Mouse (Mus musculus) large intestine, adult 2 months (tissue): ENCODE results near the gene Gjb4. TPM values are rescaled to one million over a fixed set of nuclear protein-coding genes. Genes with fewer than 3 reads are reported as not detected.

ENCODE experiments used
- DNase-seq: peaks from one replicate; pipeline ENCODE4 v3.0.0-alpha.2; 2012; ENCODE audit warnings: low read depth, low spot score
- WGBS: fragments of 180-500 bp; shearing (Covaris S2); methylation state at CpG from one replicate; pipeline ENCODE4 v1.1.7; 2018; 5-methylcytosine and 5-hydroxymethylcytosine counted together
- polyA plus RNA-seq: library from polyadenylated mRNA; depleted of rRNA; stranded (reverse); fragments of >200 nt; gene quantifications from 2 replicates; pipeline ENCODE4 v1.2.3, GENCODE M21; 2012; rRNA removed

The Gjb4 gene
- 0.58 and 1.0 TPM in 2 replicates for polyA plus RNA-seq

DNA sequence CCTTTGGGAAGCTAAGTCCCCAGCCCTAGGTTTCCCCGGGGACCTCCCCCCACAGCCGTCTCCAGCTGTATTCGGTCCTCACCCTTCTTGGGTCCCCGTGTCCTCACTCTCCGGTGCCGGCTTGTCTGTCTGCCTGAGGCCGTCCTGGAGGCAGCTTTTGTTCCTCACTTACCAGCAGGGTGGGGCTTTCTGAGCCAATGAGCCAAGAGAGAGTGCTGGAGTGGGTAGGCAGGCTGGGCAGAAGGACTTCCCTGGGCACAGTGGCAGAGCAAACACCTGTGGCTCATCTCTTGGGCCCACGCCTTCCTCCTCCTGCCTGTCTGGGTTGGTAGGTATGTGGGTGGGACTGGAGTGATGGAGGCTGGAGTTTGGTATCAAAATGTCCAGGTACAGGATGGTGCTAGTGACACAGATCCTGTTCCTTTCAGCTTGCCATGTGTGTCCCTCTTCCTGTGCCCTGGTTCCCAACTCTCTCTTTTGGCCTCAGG, at the start of gene Gjb4:
TSS of gene Gjb4 (minus strand) at position 131 of the 488 bp plus-strand sequence.
- DNase-seq = no peak
- WGBS = 36% methylated on average over 8 of the region's 8 CpGs

GRCm38 (mm10) chr4:127402614-127403013, 48.7 kb upstream of the Gjb4 start:
- 74% methylated on average over 3 of the region's 3 CpGs for WGBS
- no peak for DNase-seq

DNA sequence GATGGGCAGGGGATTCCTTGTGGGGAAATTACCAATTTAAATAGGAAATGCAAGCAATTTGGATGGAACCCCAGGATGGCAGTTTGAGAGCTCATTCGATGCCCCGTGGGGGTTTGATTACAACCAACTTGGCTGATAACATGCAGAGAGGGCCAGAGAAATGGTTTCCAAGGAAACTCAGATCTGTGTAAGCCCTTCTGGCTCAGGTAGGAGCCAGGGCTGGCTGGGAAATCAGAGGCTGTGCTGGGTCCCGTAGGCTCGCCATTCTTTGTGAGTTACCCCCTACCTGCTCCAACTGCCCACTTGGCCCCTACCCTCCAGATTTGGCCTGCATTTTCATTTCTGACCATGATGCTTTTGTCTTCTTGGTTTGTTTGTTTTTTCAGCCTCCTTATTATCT, 48.3 kb upstream of the Gjb4 start:
- WGBS = 90% methylated on average over 4 of the region's 4 CpGs
- no peak for DNase-seq

- 60% methylated on average over 11 of the region's 11 CpGs for WGBS
- no peak for DNase-seq
These were observed 46.6 kb upstream of the Gjb4 start for GRCm38 (mm10) chr4:127400165-127401145.

DNA sequence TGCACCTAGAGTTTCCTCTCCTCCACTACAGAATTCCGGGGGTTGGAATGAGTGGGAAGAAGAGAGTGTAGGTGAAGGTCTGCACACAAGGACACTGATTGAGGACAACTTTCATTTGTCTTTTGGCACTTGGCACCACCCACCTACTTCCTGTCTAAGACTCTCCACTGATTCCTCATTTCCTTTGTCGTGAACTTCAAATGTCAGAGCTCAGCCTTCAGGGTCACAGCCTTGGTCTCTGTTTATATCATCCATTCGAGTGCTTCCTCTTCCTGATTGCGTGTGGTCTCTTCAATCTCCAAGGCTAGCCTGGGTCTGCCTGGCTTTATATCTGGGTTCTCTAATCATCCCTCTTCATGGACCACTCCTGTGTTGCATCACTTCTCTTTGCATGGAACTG, 41.7 kb upstream of the Gjb4 start:
- DNase-seq = no peak
- WGBS = 53% methylated on average over 4 of the region's 4 CpGs

- WGBS = 14% methylated on average over 13 of the region's 13 CpGs
These were observed 35.8 kb upstream of the Gjb4 start for GRCm38 (mm10) chr4:127389645-127390044.

DNA sequence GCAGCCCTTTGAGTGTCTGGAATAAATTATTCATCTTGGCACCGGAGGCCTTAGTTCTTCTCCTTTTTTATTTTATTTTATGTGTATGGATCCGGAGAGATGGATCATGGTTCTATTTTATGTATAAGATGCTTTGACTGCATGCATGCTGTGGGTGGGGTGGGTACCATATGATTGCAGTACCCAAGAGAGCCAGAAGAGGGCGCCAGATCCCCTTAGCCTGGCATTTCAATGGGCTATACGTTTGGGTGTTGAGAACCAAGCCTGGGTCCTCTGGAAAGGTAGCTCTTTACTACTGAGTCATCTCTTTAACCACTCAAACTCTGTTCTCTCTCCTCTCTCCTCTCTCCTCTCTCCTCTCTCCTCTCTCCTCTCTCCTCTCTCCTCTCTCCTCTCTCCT, 23.5 kb upstream of the Gjb4 start:
- DNase-seq = no peak
- 31% methylated on average over 4 of the region's 4 CpGs for WGBS

More at GRCm38 (mm10) chr4:127389645-127390044, 35.8 kb upstream of the Gjb4 start:
- DNase-seq = no peak

DNA sequence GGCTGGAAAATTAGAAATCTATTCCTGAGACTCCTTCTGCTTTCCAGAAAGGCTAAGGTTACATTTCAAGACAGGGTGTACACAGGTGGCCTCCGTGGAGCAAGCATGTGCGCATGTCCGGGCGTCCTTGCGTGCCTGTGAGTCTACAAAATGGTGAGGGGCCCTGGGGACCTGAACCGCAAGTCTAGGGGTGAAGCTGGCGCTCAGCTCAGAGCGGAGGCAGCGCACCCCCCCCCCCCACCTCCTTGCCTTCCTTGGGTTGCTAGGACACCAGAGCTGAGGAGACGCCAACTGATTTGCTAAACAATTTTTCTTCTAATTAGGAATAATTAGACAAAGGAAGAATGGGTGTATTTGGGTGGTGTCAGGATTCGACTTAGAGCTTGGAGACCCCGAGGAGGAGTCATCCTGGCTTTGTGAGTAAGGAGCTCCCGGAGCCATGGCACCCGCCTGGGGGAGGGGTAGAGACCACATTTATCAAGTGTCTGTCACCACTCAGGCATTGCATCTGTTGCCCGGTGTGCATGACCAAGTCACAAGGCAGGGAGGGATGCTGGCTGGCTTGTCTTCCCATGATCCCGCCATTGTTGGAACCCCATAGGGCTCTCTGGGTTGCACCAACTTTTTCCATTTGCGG, 21.8 kb upstream of the Gjb4 start:
- DNase-seq = no peak
- WGBS = 90% methylated on average over 17 of the region's 17 CpGs

- WGBS = 80% methylated on average over 4 of the region's 4 CpGs
- DNase-seq = no peak
These were observed 20.8 kb upstream of the Gjb4 start for GRCm38 (mm10) chr4:127374645-127375044.

GRCm38 (mm10) chr4:127373491-127373890, 19.6 kb upstream of the Gjb4 start:
- 39% methylated on average over 8 of the region's 8 CpGs for WGBS
- no peak for DNase-seq

DNA sequence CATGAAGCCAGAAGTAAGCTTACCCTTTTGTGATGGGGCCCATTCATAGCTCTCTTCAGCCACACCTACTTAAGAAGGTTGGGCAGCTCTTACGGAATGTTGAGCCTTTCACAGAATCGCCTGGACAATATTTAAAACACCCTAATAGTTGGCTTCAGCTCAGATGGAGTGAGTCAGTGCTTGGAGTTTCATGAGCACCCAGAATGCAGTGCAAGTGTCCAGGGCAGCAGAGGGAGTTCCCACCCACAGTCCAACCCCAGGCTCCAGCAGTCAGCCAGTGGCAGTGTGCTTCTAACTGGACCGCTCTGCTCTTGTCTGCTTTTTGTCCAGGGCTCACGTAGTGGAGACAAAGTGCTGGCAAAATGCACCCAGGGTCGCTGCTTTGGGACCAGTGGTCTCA, 17.7 kb upstream of the Gjb4 start:
- DNase-seq = no peak
- 35% methylated on average over 5 of the region's 5 CpGs for WGBS

DNA sequence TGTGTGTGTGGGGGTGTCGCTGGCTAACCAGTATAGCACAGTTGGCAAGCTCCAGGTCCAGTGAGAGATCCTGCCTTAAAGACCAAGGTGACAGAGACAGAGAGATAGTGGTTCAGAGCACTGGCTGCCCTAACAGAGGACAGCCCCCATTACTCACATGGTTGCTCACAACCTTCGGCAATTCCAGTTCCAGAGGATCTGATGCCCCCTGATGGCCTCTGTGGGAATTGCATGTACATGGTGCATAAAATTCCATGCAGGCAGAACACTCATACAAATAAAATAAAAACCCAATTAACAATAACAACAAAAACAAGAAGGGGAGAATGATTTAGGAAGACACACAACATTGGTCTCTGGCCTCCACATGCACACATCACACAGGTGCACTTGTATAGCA, 16.6 kb upstream of the Gjb4 start:
- WGBS = 47% methylated on average over 2 of the region's 2 CpGs
- no peak for DNase-seq

DNA sequence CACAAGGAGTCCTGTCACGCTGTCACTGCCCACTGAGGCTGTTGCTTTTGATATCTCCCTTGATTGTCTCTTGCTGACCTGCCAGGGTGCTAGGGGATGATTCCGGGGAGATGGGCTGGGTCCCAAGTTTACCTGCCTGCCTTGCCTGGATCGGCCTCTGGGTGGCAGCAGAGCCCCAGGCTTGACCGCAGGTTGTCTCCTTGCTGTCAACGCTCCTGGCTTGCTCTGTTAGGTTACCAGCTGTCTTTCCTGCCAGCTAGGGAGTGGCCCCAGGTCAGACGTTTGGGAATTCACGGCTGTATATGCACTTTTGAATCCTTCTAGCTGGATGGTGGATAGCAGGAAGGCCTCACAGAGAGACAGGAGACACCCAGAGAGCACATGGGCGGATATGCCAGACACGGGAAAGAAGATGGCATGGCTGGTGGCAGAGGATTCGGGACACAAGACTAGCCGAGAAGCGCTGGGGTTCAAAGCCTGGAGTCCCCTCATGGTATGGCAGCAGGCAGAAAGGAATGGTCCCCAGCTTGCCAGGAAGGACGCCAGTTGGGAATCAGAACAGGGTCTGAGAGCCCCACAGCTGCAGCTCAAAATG, 14.6 kb upstream of the Gjb4 start:
- no peak for DNase-seq
- WGBS = 28% methylated on average over 13 of the region's 13 CpGs

GRCm38 (mm10) chr4:127365834-127366233, 12.0 kb upstream of the Gjb4 start:
- WGBS = 27% methylated on average over 4 of the region's 4 CpGs
- DNase-seq = no peak

- no peak for DNase-seq
- WGBS = 32% methylated on average over 5 of the region's 5 CpGs
These were observed 11.6 kb upstream of the Gjb4 start for GRCm38 (mm10) chr4:127365433-127365832.

- WGBS = 76% methylated on average over 6 of the region's 6 CpGs
- DNase-seq = no peak
These were observed 10.6 kb upstream of the Gjb4 start for GRCm38 (mm10) chr4:127364431-127364830.

DNA sequence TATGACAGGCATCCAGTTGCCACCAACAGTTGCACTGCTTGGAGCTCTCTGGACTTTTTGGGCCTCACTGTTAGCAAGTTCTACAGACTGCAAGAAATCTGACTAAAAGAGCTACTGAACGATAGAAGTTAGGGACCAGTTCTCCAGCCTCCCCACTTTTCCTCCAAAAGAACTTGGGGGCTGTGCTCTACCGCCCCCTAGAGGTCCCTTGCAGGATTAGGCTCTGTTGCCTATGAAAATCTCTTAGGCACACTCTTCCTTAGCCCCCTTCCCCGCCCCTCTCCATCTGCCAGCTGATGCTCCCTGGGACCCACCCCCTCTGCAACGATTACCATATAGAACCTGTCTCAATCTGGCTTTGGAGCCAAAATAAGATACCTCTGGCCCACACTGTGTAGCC, 9.4 kb upstream of the Gjb4 start:
- WGBS = 39% methylated on average over 4 of the region's 4 CpGs
- no peak for DNase-seq

- 76% methylated on average over 3 of the region's 3 CpGs for whole genome bisulfite sequencing
- no peak for DNase-seq
These were observed 8.6 kb upstream of the Gjb4 start for GRCm38 (mm10) chr4:127362520-127362919.

DNA sequence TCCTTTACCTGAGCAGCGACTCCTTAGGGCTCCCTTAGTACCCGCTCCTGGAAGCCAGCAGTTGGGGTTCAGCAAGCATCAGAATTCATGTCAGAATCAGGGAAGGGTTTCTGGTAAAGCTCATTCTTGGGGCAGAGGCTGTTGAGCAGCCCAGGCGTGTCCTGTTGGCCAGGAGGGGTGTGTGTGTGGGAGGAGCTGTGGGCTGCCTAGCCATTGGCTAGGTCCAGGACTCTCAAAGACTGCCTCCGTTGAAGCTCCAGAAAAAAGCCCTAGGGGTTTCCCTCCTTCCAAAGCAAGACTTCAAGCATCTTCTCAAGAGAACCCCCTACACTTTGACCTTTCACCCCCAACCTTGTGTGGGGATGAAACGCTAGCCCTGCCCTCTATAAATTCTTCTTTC, 4.1 kb upstream of the Gjb4 start, which contains the start of gene Gjb5:
TSS of gene Gjb5 (minus strand) at position 164 of the 400 bp plus-strand sequence.
- DNase-seq = no peak
- 28% methylated on average over 5 of the region's 5 CpGs for WGBS
